Mouse (Mus musculus): ENCODE measurements around the gene 1700074P13Rik.
"Not testable (repeated sequence)": the region's sequence is repeated elsewhere in the genome, so short reads cannot be mapped to it uniquely, and the experiment has no call there.

1700074P13Rik gene

DNA sequence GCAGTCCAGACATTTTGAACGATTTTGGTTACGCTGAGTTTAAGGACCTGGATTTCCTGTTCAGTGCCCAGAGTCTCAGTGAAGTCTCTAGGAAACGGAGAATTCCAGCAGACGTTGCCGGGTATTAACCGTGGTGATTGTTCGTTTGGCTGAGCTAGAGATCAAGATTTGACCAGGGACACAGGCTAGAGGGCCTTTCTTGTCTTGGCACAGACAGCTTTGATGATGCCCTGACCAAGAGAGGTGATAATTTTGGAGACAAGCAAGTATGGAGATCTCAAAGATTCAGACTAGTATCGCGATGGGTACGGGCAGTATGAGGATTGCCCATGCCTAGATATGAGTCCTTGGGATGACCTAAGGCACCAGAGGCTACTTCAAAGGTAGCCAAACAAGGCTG is at the start of gene 1700074P13Rik:
Gene 1700074P13Rik, minus strand, starts transcription at position 101 of the 400 bp plus-strand sequence.
- no peak for DNase-seq (ENCODE audit: low spot score)

DNA sequence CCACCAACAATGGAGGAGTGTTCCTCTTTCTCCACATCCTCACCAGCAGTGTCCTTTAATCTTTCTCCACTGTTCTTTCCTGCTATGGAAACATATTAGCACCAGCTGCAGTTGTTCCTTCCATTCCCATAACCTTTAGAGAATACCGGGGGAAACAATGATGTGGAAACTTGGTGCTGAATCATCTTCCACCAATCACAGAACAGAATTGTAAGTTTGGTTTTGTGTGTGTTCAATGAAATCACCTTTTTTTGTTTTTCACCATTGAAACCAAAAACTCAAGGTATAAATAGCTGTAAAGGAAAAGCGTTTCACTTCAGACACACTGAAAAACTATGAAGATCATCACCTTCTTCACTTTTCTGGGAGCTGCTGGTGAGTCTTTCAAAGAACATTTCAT is 24.1 kb upstream of the 1700074P13Rik start, which contains the start of gene 1810009J06Rik:
Gene 1810009J06Rik, plus strand, starts transcription at position 301 of the 400 bp plus-strand sequence.
- DNase-seq (ENCODE audit: low spot score) = not testable (repeated sequence)

DNA sequence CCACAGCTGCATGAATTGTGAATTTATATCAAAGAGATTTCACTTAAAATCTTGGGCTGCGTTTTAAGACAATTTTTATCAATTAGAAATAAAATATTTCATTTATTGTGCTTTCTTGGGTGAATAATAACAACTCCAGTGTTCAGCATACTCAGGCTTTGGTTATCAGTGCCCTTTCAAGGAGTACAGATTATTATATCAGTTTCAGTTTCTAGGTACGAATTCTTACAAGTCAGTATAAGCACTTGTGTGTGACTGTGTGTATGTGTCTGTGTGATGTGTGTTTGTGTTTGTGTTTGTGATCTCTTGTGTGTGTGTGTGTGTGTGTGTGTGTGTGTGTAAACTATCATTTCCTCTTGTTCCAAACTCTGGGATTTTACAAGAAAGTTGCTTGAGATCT is 13.4 kb upstream of the 1700074P13Rik start:
- DNase-seq (ENCODE audit: low spot score) = no peak

GRCm38 (mm10) chr6:40951770-40952169 is 11.4 kb upstream of the 1700074P13Rik start, which contains the start of gene Gm4744:
Gm4744 (minus strand) TSS chr6:40951870.
- no peak for DNase-seq (ENCODE audit: low spot score)

DNA sequence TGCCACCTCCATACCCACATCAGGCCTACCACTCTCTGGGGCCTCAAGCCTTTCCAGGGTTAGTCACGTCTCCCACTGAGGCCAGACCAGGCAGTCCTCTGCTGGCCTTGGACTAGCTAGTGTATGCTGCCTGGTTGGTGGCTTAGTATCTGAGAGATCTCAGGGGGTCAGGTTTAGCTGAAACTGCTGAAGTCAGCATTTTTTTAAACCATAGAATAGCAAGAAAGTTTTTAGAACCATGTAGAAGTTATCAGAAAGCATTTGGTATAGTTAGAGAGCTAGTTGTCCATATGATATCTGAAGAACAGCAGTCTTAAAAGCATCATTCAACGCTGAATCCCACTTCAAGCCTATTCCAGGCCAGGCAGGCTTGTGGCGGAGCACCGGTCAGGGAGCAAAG is 20.4 kb downstream of the 1700074P13Rik start:
- DNase-seq (ENCODE audit: low spot score) = no peak

DNA sequence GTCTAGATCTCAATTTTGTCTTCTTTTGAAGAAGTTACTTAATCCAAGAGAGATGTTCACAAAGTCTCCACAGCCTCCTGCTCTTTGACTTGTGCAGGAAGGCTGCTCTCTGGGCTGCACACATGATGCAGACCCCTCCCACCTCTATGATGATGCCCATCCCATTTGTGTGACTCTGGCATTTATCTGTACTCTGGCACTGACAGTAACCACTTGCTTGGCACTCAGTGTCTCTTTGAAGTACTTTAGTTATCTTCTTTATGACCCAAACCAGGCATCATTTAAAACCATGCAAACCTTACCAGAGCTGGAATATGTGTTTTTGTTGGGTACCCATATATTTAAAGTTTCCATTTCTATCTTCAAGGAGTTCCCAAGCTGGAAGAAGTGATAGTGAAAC is 40.1 kb downstream of the 1700074P13Rik start, which contains the start of gene Prss58:
Gene Prss58, minus strand, starts transcription at position 101 of the 400 bp plus-strand sequence.
- DNase-seq (ENCODE audit: low spot score) = no peak

DNA sequence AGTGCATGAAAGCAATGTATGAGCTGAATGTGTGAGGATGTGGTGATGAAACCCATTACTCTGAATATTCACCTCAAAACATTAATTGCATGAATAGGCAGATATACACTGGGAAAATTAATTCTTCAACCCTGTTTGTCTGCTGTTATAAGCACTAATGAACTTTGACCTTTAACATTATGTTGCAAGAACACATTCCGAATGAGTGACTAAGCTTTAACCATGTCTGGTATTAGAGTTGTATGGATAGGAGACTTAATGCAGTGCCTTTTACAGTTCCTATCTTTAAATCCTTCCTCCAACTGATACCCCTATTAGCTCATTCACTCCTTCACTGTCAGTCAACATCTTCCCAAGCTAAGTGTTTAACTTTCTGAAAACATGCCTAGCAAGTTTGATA is 45.6 kb downstream of the 1700074P13Rik start:
- no peak for DNase-seq (ENCODE audit: low spot score)

DNA sequence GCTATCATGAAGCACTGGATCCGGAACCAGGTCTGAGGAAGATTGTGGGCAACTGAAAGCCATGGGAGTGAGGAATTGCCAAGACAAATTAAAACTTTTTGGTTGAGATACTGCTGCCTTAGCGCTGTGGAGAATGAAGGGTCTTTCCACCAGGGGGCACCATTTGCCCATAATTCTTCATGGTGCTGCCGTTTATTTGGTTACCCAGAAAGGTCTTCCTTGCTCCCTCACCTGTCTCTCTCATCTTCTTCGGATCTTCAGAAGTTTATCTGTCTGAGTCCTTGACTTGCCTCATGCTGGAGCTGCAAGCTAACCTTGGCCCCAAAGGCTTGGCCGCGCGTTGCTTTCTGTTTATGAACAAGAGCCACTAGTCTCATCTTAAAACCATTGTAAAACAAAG is 46.8 kb downstream of the 1700074P13Rik start:
- peak; percentile 53 for DNase-seq (ENCODE audit: low spot score)

GRCm38 (mm10) chr6:40891754-40892153 is 48.6 kb downstream of the 1700074P13Rik start:
- no peak for DNase-seq (ENCODE audit: low spot score)

GRCm38 (mm10) chr6:40890973-40891372 is 49.4 kb downstream of the 1700074P13Rik start:
- no peak for DNase-seq (ENCODE audit: low spot score)

DNA sequence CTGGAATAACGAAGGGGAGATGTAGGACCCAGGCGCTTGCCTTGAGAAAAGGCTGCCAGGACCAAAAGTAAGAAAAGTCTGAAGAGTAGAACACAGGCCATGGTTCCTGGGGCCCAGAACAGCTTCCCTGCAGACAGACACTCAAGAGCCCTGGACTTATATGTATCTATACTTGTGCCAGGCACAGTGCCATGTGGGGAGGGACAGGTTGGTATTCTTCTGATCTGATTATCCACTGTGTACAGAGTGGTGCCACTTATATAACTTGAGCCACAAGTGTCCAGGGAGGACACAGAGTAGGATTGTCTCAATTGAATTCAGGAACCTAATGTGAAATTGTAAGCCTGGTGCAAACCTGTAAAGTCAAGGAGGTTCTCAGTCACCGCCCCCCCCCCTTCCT is 53.0 kb downstream of the 1700074P13Rik start, which contains the start of gene Moxd2:
Gene Moxd2, minus strand, starts transcription at position 101 of the 400 bp plus-strand sequence.
- no peak for DNase-seq (ENCODE audit: low spot score)

Data from embryo, embryonic 10 days (tissue).